Mouse (Mus musculus): Measurements from ENCODE around the gene Clgn.

DNA sequence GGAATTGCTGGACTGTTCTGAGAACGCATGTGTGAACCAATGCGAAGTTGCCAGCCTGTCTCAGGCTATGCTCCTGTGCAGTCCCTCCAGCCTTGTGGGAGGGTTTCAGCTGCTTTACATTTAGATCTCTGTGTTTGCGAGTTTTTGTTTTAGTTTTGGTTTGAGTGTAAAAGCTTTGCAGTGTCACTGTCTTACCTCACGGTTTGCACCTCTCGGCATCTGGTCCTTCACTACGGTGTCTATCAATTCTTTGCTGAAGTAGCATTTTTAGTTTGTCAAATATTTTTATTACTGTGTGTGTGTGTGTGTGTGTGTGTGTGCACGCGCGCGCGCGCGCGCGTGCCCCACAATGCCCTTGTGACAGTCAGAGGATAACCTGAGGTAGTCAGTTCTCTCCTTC, 27.2 kb downstream of the Clgn start:
- TF ChIP-seq POLR2A (IDR thresholded peaks at IDR 0.05; ENCODE audit: extremely low read depth, insufficient read depth, low read length) (no peak), CTCF (IDR thresholded peaks at IDR 0.05; ENCODE audit: extremely low read depth, insufficient read depth, low read length) (no peak)
